Mouse (Mus musculus): ENCODE results near the gene Slc7a3.
"Not testable (repeated sequence)": the region's sequence is repeated elsewhere in the genome, so short reads cannot be mapped to it uniquely, and the experiment has no call there.

Slc7a3 gene

GRCm38 (mm10) chrX:101085920-101086319 lies at the start of gene Slc7a3:
Gene Slc7a3 (minus strand): TSS chrX:101086020.
- no peak for DNase-seq

DNA sequence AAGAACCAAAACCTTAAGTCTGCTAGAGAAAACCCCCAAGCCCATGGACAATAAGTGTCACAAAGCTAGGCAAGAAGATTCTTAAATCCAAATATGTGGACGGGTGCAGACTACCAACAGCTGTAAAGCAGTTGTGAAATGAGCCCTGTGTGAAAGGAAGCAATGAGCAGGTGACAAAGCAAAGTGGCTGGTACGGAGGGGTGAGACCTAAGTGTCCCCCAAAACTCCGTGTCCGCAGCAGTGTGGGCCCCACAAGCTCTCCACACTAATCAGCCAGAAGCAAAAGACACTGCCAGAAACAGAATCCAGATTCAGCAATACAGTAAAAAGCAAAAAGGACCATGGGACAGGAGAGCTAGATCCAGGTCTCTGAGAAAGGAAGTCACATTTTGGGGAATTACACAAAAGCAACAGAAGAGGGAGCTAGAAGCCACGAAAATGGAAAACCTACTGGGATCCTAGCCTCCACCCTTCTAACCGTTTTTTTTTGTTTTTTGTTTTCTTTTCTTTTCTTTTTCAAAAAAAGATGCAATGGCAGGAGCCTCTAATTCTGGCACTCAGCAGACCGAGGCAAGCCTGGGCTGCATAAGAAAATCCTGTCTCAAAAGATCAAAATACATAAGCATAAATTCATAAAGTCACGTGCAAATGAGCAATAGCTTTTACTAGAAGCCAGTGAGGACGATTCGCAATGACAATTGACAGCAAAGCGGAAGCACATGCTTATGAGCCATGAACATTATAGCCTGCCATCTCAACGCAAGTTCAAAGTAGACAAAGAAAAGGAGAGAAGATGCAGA lies 46.4 kb upstream of the Slc7a3 start:
- DNase-seq = no peak

GRCm38 (mm10) chrX:101131001-101131400 lies 45.2 kb upstream of the Slc7a3 start:
- DNase-seq = peak; percentile 78

DNA sequence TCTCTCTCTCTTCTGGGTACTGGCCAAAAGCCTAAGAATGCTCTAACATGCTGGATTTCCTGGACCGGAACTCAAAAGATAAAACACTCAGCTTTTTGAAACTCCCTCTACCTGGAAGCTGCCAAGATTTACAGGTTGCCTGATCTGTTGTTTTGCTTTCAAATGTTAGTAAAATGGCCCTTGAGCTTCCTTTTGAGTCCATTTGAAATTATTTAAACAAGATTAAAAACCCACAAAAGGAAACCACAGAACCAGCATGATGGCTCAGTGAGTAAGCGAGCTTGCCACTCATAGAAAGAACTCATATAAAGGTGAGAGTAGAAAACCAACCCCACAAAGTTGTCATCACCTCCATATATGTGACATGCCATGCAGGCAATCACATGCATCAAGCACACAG lies 42.7 kb upstream of the Slc7a3 start:
- DNase-seq = no peak

- DNase-seq = no peak
These were observed 41.2 kb upstream of the Slc7a3 start for GRCm38 (mm10) chrX:101126977-101127376.

GRCm38 (mm10) chrX:101126474-101126955 lies 40.7 kb upstream of the Slc7a3 start:
- no peak for DNase-seq

- DNase-seq = no peak
These were observed 34.7 kb upstream of the Slc7a3 start for GRCm38 (mm10) chrX:101120546-101120945.

DNA sequence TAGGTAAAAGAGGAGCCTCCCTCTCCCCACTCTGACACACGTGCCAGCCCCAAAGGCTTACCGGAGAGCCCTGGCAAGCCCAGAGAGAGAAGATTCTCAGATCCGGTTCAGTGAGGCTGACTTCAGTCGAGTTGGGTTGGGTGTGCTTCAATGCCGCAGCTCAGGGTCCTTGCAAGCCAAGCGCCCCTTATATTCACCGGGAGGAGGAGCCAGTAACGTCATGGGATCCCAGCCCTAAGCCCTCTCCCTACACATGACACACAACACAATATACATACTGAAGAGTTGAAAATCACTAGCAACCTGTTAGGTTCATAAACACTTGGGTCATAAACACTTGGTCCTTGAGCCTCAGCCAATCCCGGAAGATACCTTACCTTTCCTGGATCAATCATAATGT lies 609 bp downstream of the Slc7a3 start:
- not testable (repeated sequence) for DNase-seq

GRCm38 (mm10) chrX:101084192-101084591 lies 1.6 kb downstream of the Slc7a3 start:
- DNase-seq = no peak

DNA sequence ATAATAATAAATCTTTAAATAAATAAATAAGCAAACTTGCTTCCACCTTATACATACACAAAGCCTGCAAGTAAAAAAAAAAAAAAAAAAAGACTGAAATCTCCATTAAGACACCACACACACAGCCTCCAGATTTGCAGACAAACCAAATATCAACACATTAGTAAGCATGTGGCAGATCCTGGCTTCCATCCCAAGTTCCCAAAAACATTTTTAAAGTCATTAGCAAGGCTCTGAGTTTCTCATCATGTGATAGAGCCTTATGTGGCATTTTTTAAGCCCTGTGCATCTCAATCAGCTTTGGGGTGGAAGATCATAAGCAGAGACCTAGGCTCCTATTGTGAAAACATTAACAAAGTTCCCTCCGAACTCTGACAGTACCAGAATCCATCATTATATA lies 20.6 kb downstream of the Slc7a3 start:
- no peak for DNase-seq

DNA sequence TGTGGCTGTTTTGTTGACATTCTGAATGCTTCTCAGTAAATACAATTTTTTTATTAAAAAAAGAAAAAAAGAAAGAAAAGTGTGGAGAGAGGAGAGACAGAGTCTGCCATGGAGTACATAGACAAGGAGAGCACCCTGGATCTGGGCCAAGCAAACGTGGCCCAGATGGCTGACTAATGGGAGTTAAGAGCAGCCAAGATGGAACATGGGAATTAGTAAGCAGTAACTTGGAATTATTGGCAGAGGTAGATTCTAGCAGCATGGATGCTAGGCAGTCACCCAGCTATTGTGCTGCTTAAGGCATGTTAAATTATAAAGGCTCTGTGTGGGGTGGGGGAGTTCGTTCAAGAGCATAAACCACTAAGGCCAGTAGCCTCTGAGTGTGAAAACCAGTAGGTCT lies 22.3 kb downstream of the Slc7a3 start:
- DNase-seq = no peak

DNA sequence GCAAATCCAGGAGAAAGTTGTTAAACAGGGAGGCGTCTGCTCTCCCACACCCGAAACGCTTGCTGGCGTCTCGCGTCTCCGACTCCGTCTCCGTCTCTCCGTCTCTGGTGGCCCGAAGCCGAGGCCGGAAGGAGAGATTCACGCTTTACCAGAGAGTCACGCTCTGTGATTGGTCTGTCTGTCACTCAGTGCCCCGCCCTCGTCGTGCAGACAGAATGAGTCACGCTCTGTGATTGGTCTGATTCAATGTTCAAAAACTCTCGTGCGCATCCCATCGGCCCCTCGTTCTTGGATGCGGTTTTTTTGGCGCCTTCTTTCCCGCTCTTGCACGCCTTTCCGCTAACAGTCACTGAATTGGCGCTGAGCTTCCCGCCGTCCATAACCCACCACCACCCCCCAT lies 26.3 kb downstream of the Slc7a3 start, which contains the start of gene Tex11:
Gene Tex11, minus strand, starts transcription at position 127 of the 400 bp plus-strand sequence.
- no peak for DNase-seq

Data from right cerebral cortex, postnatal 14 days (tissue).